Mouse (Mus musculus): Measurements from ENCODE around the gene Nf1. TPM values are rescaled to one million over a fixed set of nuclear protein-coding genes. Genes with fewer than 3 reads are reported as not detected.
"Not testable (repeated sequence)": the region's sequence is repeated elsewhere in the genome, so short reads cannot be mapped to it uniquely, and the experiment has no call there.

Gene Nf1
- total and polyA plus RNA-seq, 3 experiments, result 8.5 to 30.9 (median 30.5) TPM

GRCm38 (mm10) chr11:79296167-79296566, 43.3 kb upstream of the Nf1 start:
- Histone ChIP-seq H3K36me3 (ENCODE audit: control insufficient read depth, insufficient read depth, low read length) (no peaks in the 10 kb centered on the region), H3K9ac (ENCODE audit: low read depth, low read length) (no peak overlapping the region), H3K4me3 (no peak overlapping the region), H3K4me1 (ENCODE audit: control insufficient read depth, insufficient read depth, low read length) (no peaks in the 10 kb centered on the region; the same call in 1 of the 2 replicates), H3K27me3 (ENCODE audit: control insufficient read depth, insufficient read depth, low read length) (no peaks in the 10 kb centered on the region), H3K79me2 (replicated peaks; ENCODE audit: control insufficient read depth, insufficient read depth, low read length) (no peaks in the 10 kb centered on the region), H3K27ac (no peak overlapping the region)
- intact Hi-C loops (cut with DNase I), result loop anchor here (1.0 to 5.0 kb wide), 3 partner anchors 71 to 329 kb away; no protein-coding TSS in a partner anchor
- peak; percentile 39 to 66 for DNase-seq
- TF ChIP-seq POLR2A (IDR thresholded peaks at IDR 0.05; ENCODE audit: insufficient read depth, low read depth, low read length) (no peak), CTCF (IDR thresholded peaks at IDR 0.05) (no peak; the same call in none of the 2 replicates), EP300 (IDR thresholded peaks at IDR 0.05; ENCODE audit: insufficient read depth, low read depth, low read length) (no peak)
- 31% methylated on average over 1 of the region's 1 CpGs for WGBS

- Histone ChIP-seq H3K27ac (no peak within 1 kb of the TSS), H3K79me2 (replicated peaks; ENCODE audit: control insufficient read depth, insufficient read depth, low read length) (no peaks in the 10 kb centered on the region), H3K27me3 (ENCODE audit: control insufficient read depth, insufficient read depth, low read length) (no peaks in the 10 kb centered on the region), H3K9ac (ENCODE audit: low read depth, low read length) (no peak within 1 kb of the TSS), H3K36me3 (ENCODE audit: control insufficient read depth, insufficient read depth, low read length) (no peaks in the 10 kb centered on the region), H3K4me3 (no peak within 1 kb of the TSS), H3K4me1 (ENCODE audit: control insufficient read depth, insufficient read depth, low read length) (no peaks in the 10 kb centered on the region)
- no peak for DNase-seq
- 90% methylated on average over 5 of the region's 5 CpGs for WGBS
- intact Hi-C loops (cut with DNase I), result loop anchor here (1.0 to 5.0 kb wide), 3 partner anchors 72 to 330 kb away; no protein-coding TSS in a partner anchor
- TF ChIP-seq EP300 (IDR thresholded peaks at IDR 0.05; ENCODE audit: insufficient read depth, low read depth, low read length), result no peak
- no peak for TF ChIP-seq CTCF (IDR thresholded peaks at IDR 0.05)
- no peak for TF ChIP-seq POLR2A (IDR thresholded peaks at IDR 0.05; ENCODE audit: insufficient read depth, low read depth, low read length)
These were observed 42.5 kb upstream of the Nf1 start, which contains the start of gene Gm9964 for GRCm38 (mm10) chr11:79296856-79297491. Gene Gm9964, minus strand, starts transcription at chr11:79296906.

GRCm38 (mm10) chr11:79299719-79300431, 39.6 kb upstream of the Nf1 start:
- intact Hi-C loops (cut with DNase I), result loop anchor here (5.0 kb wide), 1 partner anchor 333 kb away; no protein-coding TSS in a partner anchor
- no peaks in the 10 kb centered on the region for H3K4me1 ChIP-seq (ENCODE audit: control insufficient read depth, insufficient read depth, low read length)
- 65% methylated on average over 9 of the region's 9 CpGs for whole genome bisulfite sequencing
- no peak for DNase-seq
- no peaks in the 10 kb centered on the region for H3K79me2 ChIP-seq (replicated peaks; ENCODE audit: control insufficient read depth, insufficient read depth, low read length)
- no peaks in the 10 kb centered on the region for H3K36me3 ChIP-seq (ENCODE audit: control insufficient read depth, insufficient read depth, low read length)
- no peaks in the 10 kb centered on the region for H3K27me3 ChIP-seq (ENCODE audit: control insufficient read depth, insufficient read depth, low read length)
- no peak overlapping the region for H3K4me3 ChIP-seq
- TF ChIP-seq EP300 (IDR thresholded peaks at IDR 0.05; ENCODE audit: insufficient read depth, low read depth, low read length) (no peak), CTCF (IDR thresholded peaks at IDR 0.05) (peak; percentile 35)
- H3K9ac ChIP-seq (ENCODE audit: low read depth, low read length), result no peak overlapping the region
- no peak overlapping the region for H3K27ac ChIP-seq

GRCm38 (mm10) chr11:79303109-79303508, 36.4 kb upstream of the Nf1 start:
- 90% methylated on average over 6 of the region's 6 CpGs for WGBS
- no peak overlapping the region for H3K27ac ChIP-seq
- no peaks in the 10 kb centered on the region for H3K27me3 ChIP-seq (ENCODE audit: control insufficient read depth, insufficient read depth, low read length)
- intact Hi-C loops (cut with DNase I), result no loop called here
- no peak overlapping the region for H3K4me3 ChIP-seq
- H3K9ac ChIP-seq (ENCODE audit: low read depth, low read length), result no peak overlapping the region
- H3K79me2 ChIP-seq (replicated peaks; ENCODE audit: control insufficient read depth, insufficient read depth, low read length), result no peaks in the 10 kb centered on the region
- TF ChIP-seq CTCF (IDR thresholded peaks at IDR 0.05) (no peak), EP300 (IDR thresholded peaks at IDR 0.05; ENCODE audit: insufficient read depth, low read depth, low read length) (no peak), POLR2A (IDR thresholded peaks at IDR 0.05; ENCODE audit: insufficient read depth, low read depth, low read length) (no peak)
- DNase-seq, result no peak
- H3K4me1 ChIP-seq (ENCODE audit: control insufficient read depth, insufficient read depth, low read length), result peaks cover 17% of the 10 kb centered on the region
- H3K36me3 ChIP-seq (ENCODE audit: control insufficient read depth, insufficient read depth, low read length), result no peaks in the 10 kb centered on the region

GRCm38 (mm10) chr11:79304245-79304644, 35.2 kb upstream of the Nf1 start:
- H3K36me3 ChIP-seq (ENCODE audit: control insufficient read depth, insufficient read depth, low read length); H3K27me3 ChIP-seq (ENCODE audit: control insufficient read depth, insufficient read depth, low read length); H3K9ac ChIP-seq (ENCODE audit: low read depth, low read length); intact Hi-C loops (cut with DNase I); H3K79me2 ChIP-seq (replicated peaks; ENCODE audit: control insufficient read depth, insufficient read depth, low read length); H3K4me3 ChIP-seq; DNase-seq; H3K27ac ChIP-seq: not testable (repeated sequence)
- peaks cover 17% of the 10 kb centered on the region for H3K4me1 ChIP-seq (ENCODE audit: control insufficient read depth, insufficient read depth, low read length)
- 92% methylated on average over 4 of the region's 4 CpGs for WGBS

- TF ChIP-seq EP300 (IDR thresholded peaks at IDR 0.05; ENCODE audit: insufficient read depth, low read depth, low read length) (no peak), POLR2A (IDR thresholded peaks at IDR 0.05; ENCODE audit: insufficient read depth, low read depth, low read length) (no peak), CTCF (IDR thresholded peaks at IDR 0.05) (no peak)
- intact Hi-C loops (cut with DNase I), result loop anchor here (2.0 kb wide), 1 partner anchor 19 kb away; no protein-coding TSS in a partner anchor
- Histone ChIP-seq H3K4me3 (no peak overlapping the region), H3K9ac (ENCODE audit: low read depth, low read length) (no peak overlapping the region), H3K79me2 (replicated peaks; ENCODE audit: control insufficient read depth, insufficient read depth, low read length) (no peaks in the 10 kb centered on the region), H3K4me1 (ENCODE audit: control insufficient read depth, insufficient read depth, low read length) (peaks cover 17% of the 10 kb centered on the region), H3K27ac (peak overlapping the region; percentile 69), H3K27me3 (ENCODE audit: control insufficient read depth, insufficient read depth, low read length) (no peaks in the 10 kb centered on the region), H3K36me3 (ENCODE audit: control insufficient read depth, insufficient read depth, low read length) (no peaks in the 10 kb centered on the region)
- no peak for DNase-seq
- WGBS, result 33% methylated on average over 9 of the region's 9 CpGs
These were observed 33.7 kb upstream of the Nf1 start for GRCm38 (mm10) chr11:79305697-79306340.

Measured in heart, adult 2 months (tissue).